Mouse (Mus musculus) thymus, adult 2 months (tissue): ENCODE data around the gene Cnksr3. TPM values are rescaled to one million over a fixed set of nuclear protein-coding genes. Genes with fewer than 3 reads are reported as not detected.

Experiments
- DNase-seq: peaks from one replicate; pipeline ENCODE4 v3.0.0; 2021
- H3K27ac ChIP-seq: fragments of 200-500 bp; 2 replicates; pipeline ENCODE4 v1.5.1; 2012; ENCODE audit warnings: low read length, control low read depth; ENCODE audit not compliant: control insufficient read depth, insufficient read depth
- H3K27me3 ChIP-seq: fragments of 200-500 bp; 2 replicates; pipeline ENCODE4 v1.6.1; 2012; ENCODE audit warnings: mild to moderate bottlenecking, low read length, moderate library complexity, mixed read lengths; ENCODE audit not compliant: control insufficient read depth, insufficient read depth
- H3K36me3 ChIP-seq: fragments of 200-500 bp; 2 replicates; pipeline ENCODE4 v1.6.1; 2012; ENCODE audit warnings: mild to moderate bottlenecking, low read length, moderate library complexity; ENCODE audit not compliant: control insufficient read depth, insufficient read depth
- H3K4me1 ChIP-seq: fragments of 200-500 bp; replicated peaks from 2 replicates; pipeline ENCODE4 v1.6.1; 2012; ENCODE audit warnings: low read length; ENCODE audit not compliant: control insufficient read depth, insufficient read depth
- H3K4me3 ChIP-seq: fragments of 200-500 bp; 2 replicates; pipeline ENCODE4 v1.5.1; 2012; ENCODE audit warnings: mild to moderate bottlenecking, low read length, control low read depth, moderate library complexity; ENCODE audit not compliant: control insufficient read depth, insufficient read depth
- CTCF ChIP-seq: fragments of 200-500 bp; IDR thresholded peaks from 2 replicates; pipeline ENCODE4 v1.5.1; 2012; ENCODE audit warnings: mild to moderate bottlenecking, control low read depth, low read length, moderate library complexity, borderline replicate concordance; ENCODE audit not compliant: control insufficient read depth, poor library complexity, insufficient read depth; ENCODE audit errors: extremely low read depth
- POLR2A ChIP-seq: fragments of 200-500 bp; IDR thresholded peaks from 2 replicates; pipeline ENCODE4 v1.6.1; 2012; ENCODE audit warnings: mild to moderate bottlenecking, low read length, control low read depth, moderate library complexity; ENCODE audit not compliant: control insufficient read depth, poor library complexity, insufficient read depth; ENCODE audit errors: extremely low read depth
- WGBS: fragments of 180-500 bp; shearing (Covaris S2); methylation state at CpG from one replicate; pipeline ENCODE4 v1.1.7; 2018; 5-methylcytosine and 5-hydroxymethylcytosine counted together
- polyA plus RNA-seq: library from polyadenylated mRNA; depleted of rRNA; stranded (reverse); fragments of >200 nt; gene quantifications from 2 replicates; pipeline ENCODE4 v1.2.3, GENCODE M21; 2012

Gene Cnksr3
- polyA plus RNA-seq, 1 experiment, result 6.2 TPM

GRCm38 (mm10) chr10:7214718-7215117 lies 2.7 kb upstream of the Cnksr3 start:
- TF ChIP-seq CTCF (no peak), POLR2A (no peak)
- 92% methylated on average over 4 of the region's 4 CpGs for WGBS
- no peaks in the 10 kb centered on the region for H3K36me3 ChIP-seq

GRCm38 (mm10) chr10:7213066-7213630 lies 1.1 kb upstream of the Cnksr3 start:
- DNase-seq, result no peak
- H3K36me3 ChIP-seq, result no peaks in the 10 kb centered on the region
- no peak overlapping the region for H3K27ac ChIP-seq
- WGBS, result 57% methylated on average over 10 of the region's 10 CpGs
- no peak for TF ChIP-seq CTCF
- no peak for TF ChIP-seq POLR2A
- no peaks in the 10 kb centered on the region for H3K27me3 ChIP-seq
- no peak overlapping the region for H3K4me3 ChIP-seq
- H3K4me1 ChIP-seq, result peaks cover 8% of the 10 kb centered on the region

More at GRCm38 (mm10) chr10:7214718-7215117, 2.7 kb upstream of the Cnksr3 start:
- Histone ChIP-seq H3K27me3 (no peaks in the 10 kb centered on the region), H3K4me3 (no peak overlapping the region), H3K4me1 (peaks cover 8% of the 10 kb centered on the region), H3K27ac (no peak overlapping the region)
- no peak for DNase-seq

GRCm38 (mm10) chr10:7212537-7212936 lies 500 bp upstream of the Cnksr3 start:
- Histone ChIP-seq H3K27ac (no peak overlapping the region; the same call in 1 of the 2 replicates), H3K36me3 (no peaks in the 10 kb centered on the region), H3K27me3 (no peaks in the 10 kb centered on the region), H3K4me1 (peaks cover 8% of the 10 kb centered on the region), H3K4me3 (peak overlapping the region; percentile 85)
- DNase-seq, result peak; percentile 18
- 4% methylated on average over 10 of the region's 10 CpGs for WGBS
- TF ChIP-seq CTCF, result no peak
- TF ChIP-seq POLR2A, result no peak

GRCm38 (mm10) chr10:7210991-7211695 lies 894 bp downstream of the Cnksr3 start:
- TF ChIP-seq CTCF (0 out of 2 replicates have a peak, but pooled peaks have one; percentile 40), POLR2A (no peak)
- H3K4me3 ChIP-seq, result peak overlapping the region; percentile 85
- peak; percentile 81 for DNase-seq
- WGBS, result under 1% methylated on average over 41 of the region's 41 CpGs
- no peaks in the 10 kb centered on the region for H3K27me3 ChIP-seq
- H3K27ac ChIP-seq, result no peak overlapping the region
- H3K36me3 ChIP-seq, result no peaks in the 10 kb centered on the region
- H3K4me1 ChIP-seq, result peaks cover 8% of the 10 kb centered on the region

- no peak for TF ChIP-seq CTCF
- no peak overlapping the region for H3K27ac ChIP-seq
- no peaks in the 10 kb centered on the region for H3K27me3 ChIP-seq
- no peak overlapping the region for H3K4me3 ChIP-seq
- WGBS, result 73% methylated on average over 5 of the region's 5 CpGs
- H3K36me3 ChIP-seq, result no peaks in the 10 kb centered on the region
- no peak for DNase-seq
- peaks cover 8% of the 10 kb centered on the region for H3K4me1 ChIP-seq
These were observed 2.2 kb downstream of the Cnksr3 start for GRCm38 (mm10) chr10:7209691-7210455.

- no peak for TF ChIP-seq POLR2A
- WGBS, result 96% methylated on average over 10 of the region's 10 CpGs
- Histone ChIP-seq H3K27me3 (no peaks in the 10 kb centered on the region), H3K36me3 (no peaks in the 10 kb centered on the region), H3K27ac (no peak overlapping the region), H3K4me3 (no peak overlapping the region), H3K4me1 (peaks cover 8% of the 10 kb centered on the region)
- no peak for DNase-seq
These were observed 3.1 kb downstream of the Cnksr3 start for GRCm38 (mm10) chr10:7208859-7209441.
